Mouse (Mus musculus) liver, embryonic 15.5 days (tissue): ENCODE results near the gene Aldh4a1. TPM values are rescaled to one million over a fixed set of nuclear protein-coding genes. Genes with fewer than 3 reads are reported as not detected.

Experiments
- ATAC-seq: fragments of 200-750 bp; cut with Nextera tagmentation; 2 replicates; pipeline ENCODE4 v1.8.0; 2017; ENCODE audit warnings: moderate number of reproducible peaks, mild to moderate bottlenecking, moderate library complexity; ENCODE audit not compliant: insufficient read depth
- H3K27ac ChIP-seq: fragments of 300-500 bp; sonication (generic); replicated peaks from 2 replicates; pipeline ENCODE4 v1.5.1; 2015; ENCODE audit warnings: mild to moderate bottlenecking, inconsistent platforms
- H3K27me3 ChIP-seq: fragments of 300-500 bp; sonication (generic); 2 replicates; pipeline ENCODE4 v1.6.1; 2015; ENCODE audit warnings: mild to moderate bottlenecking, inconsistent platforms
- H3K36me3 ChIP-seq: fragments of 300-500 bp; sonication (generic); replicated peaks from 2 replicates; pipeline ENCODE4 v1.6.1; 2015; ENCODE audit warnings: moderate library complexity, mild to moderate bottlenecking, inconsistent platforms
- H3K4me1 ChIP-seq: fragments of 300-500 bp; sonication (generic); replicated peaks from 2 replicates; pipeline ENCODE4 v1.6.1; 2015; ENCODE audit warnings: inconsistent platforms
- H3K4me2 ChIP-seq: fragments of 300-500 bp; sonication (generic); 2 replicates; pipeline ENCODE4 v1.6.1; 2015; ENCODE audit warnings: moderate library complexity, mild to moderate bottlenecking, inconsistent platforms
- H3K4me3 ChIP-seq: fragments of 300-500 bp; sonication (generic); replicated peaks from 2 replicates; pipeline ENCODE4 v1.5.1; 2015; ENCODE audit warnings: mild to moderate bottlenecking, inconsistent platforms
- H3K9ac ChIP-seq: fragments of 300-500 bp; sonication (generic); 2 replicates; pipeline ENCODE4 v1.6.1; 2015; ENCODE audit warnings: moderate library complexity, mild to moderate bottlenecking, inconsistent platforms
- H3K9me3 ChIP-seq: fragments of 300-500 bp; sonication (generic); replicated peaks from 2 replicates; pipeline ENCODE4 v1.6.1; 2016; ENCODE audit warnings: inconsistent platforms
- WGBS: fragments of 180-500 bp; shearing (Covaris S2); methylation state at CpG from one replicate; pipeline ENCODE4 v1.1.7; 2015; ENCODE audit warnings: mixed read lengths; ENCODE audit not compliant: insufficient replicate concordance; 5-methylcytosine and 5-hydroxymethylcytosine counted together
- polyA plus RNA-seq: library from polyadenylated mRNA; unstranded; fragments of >200 nt; fragmentation: Nextera tagmentation; extraction: Ambion mirVana; gene quantifications from 2 replicates; pipeline ENCODE4 v1.2.1, GENCODE M21; 2015

Aldh4a1 gene
- polyA plus RNA-seq, 1 experiment from 2014 or later = 85.0 TPM

DNA sequence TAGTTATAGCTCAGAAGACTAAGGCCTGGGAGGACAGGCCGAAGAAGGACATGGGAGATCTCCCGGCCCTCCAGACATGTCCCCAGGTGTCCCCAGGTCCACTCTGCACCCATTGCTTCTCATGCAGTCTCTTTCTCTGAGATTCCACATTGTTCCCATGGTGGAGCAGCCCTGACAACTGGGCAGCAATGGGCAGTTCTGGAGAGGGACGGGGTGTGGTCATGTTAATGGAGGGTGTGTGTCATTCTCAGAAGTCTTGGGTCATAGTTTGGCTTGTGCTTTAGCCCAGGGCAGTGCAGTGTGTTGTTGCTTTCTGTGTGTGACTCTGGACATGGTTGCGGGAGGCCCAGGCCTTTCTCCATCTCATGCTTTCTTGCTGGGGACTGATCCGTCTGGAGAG is 15.9 kb upstream of the Aldh4a1 start:
- no peak for ATAC-seq
- 78% methylated on average over 5 of the region's 5 CpGs for WGBS

DNA sequence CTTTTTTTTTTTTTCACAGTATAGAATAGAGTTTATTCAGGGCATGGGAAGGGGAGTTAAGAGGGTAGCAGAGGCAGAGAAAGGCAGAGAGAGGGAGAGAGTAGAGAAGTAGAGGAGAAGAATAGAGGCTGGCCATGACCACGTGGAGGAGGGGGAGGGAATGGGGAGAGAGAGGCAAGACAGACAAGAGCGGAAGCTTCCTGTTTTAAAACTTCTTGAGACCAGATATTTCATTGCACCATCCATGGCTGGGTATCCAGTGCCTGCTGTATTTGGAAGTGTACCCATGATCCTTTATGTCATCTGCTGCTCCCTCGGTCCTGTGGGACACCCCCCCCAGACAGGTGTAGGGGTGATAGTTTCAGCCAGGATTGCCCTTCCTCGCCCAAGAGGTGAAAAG is 13.7 kb upstream of the Aldh4a1 start:
- H3K4me1 ChIP-seq = peaks cover 9% of the 10 kb centered on the region; the same call in 1 of the 2 replicates
- H3K36me3 ChIP-seq = peaks cover 19% of the 10 kb centered on the region
- H3K9ac ChIP-seq = no peak overlapping the region
- ATAC-seq = no peak
- no peaks in the 10 kb centered on the region for H3K27me3 ChIP-seq
- no peak overlapping the region for H3K4me3 ChIP-seq
- WGBS = 37% methylated on average over 4 of the region's 4 CpGs
- no peaks in the 10 kb centered on the region for H3K9me3 ChIP-seq
- no peak overlapping the region for H3K4me2 ChIP-seq
- H3K27ac ChIP-seq = no peak overlapping the region

More for the DNA sequence above, 15.9 kb upstream of the Aldh4a1 start:
- H3K9me3 ChIP-seq = no peaks in the 10 kb centered on the region
- no peak overlapping the region for H3K9ac ChIP-seq
- H3K27ac ChIP-seq = no peak overlapping the region
- H3K27me3 ChIP-seq = no peaks in the 10 kb centered on the region
- H3K4me2 ChIP-seq = no peak overlapping the region
- 0 out of 2 replicates have a peak, but pooled peaks cover 8% of the 10 kb centered on the region for H3K36me3 ChIP-seq
- no peak overlapping the region for H3K4me3 ChIP-seq
- H3K4me1 ChIP-seq = peaks cover 22% of the 10 kb centered on the region

DNA sequence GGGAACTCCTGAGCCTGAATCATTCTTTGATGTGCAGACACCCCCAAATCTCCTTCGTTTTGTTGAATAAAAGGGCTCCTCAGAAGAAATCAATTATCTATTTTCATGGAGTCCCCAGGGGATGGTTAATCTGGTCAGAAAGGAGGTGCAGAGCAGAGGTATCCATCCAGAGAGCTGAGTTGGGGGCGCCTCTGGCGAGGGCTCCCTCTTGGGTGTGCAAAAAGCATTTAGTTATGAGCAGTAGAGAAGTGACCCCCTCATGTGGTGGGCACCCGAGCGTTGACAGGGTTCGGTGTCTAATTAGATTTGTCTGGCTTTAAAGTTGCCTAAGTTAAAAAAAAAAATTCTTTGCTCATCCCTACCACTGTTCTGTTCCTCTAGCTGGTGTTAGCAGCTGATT is 11.7 kb upstream of the Aldh4a1 start:
- ATAC-seq = no peak
- WGBS = 50% methylated on average over 6 of the region's 6 CpGs
- no peak overlapping the region for H3K9ac ChIP-seq
- H3K27ac ChIP-seq = no peak overlapping the region
- H3K4me2 ChIP-seq = no peak overlapping the region
- peaks cover 16% of the 10 kb centered on the region for H3K4me1 ChIP-seq
- H3K27me3 ChIP-seq = no peaks in the 10 kb centered on the region
- peaks cover 30% of the 10 kb centered on the region for H3K36me3 ChIP-seq
- no peaks in the 10 kb centered on the region for H3K9me3 ChIP-seq
- no peak overlapping the region for H3K4me3 ChIP-seq

- Histone ChIP-seq H3K4me2 (no peak overlapping the region), H3K27ac (no peak overlapping the region), H3K27me3 (no peaks in the 10 kb centered on the region), H3K4me1 (peaks cover 21% of the 10 kb centered on the region), H3K9ac (no peak overlapping the region), H3K36me3 (peaks cover 30% of the 10 kb centered on the region), H3K9me3 (no peaks in the 10 kb centered on the region), H3K4me3 (no peak overlapping the region)
- no peak for ATAC-seq
- 8% methylated on average over 10 of the region's 10 CpGs for WGBS
These were observed 11.1 kb upstream of the Aldh4a1 start for GRCm38 (mm10) chr4:139611542-139611953.

DNA sequence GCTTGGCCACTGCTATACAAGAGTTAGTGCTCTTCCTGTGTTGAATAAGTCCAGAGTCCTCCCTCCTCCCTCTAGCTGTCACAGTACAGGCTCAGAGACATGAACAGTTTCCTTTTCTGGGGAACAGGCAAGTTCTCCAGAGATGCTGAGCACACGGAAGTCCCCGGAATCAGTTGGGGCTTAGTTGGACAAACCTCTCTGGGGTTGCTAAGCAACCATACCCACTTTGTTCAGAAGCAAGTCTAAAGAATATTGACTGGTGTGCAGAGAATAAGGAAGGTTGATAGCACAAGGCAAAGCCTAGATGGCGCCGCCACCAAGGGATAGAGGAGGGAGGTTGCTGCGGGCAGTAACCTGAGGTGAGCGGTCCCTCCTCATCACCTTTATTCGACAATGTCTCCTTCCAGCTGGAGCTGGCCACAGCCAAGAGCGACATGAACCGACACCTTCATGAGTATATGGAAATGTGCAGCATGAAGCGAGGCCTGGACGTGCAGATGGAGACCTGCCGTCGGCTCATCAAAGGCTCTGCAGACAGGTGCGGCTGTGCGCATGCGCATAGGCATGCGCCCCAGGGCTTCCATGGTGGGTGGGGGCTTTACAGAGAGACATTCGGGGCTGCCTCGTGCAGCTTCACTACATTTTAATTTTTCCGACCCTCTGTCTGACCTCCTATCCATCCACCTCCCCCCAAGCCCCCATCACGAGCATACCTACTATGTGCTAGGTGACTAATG is 8.0 kb upstream of the Aldh4a1 start:
- no peak overlapping the region for H3K4me3 ChIP-seq
- no peak overlapping the region for H3K4me2 ChIP-seq
- no peaks in the 10 kb centered on the region for H3K27me3 ChIP-seq
- H3K9ac ChIP-seq = no peak overlapping the region
- WGBS = 85% methylated on average over 21 of the region's 21 CpGs
- peaks cover 28% of the 10 kb centered on the region for H3K36me3 ChIP-seq
- no peak for ATAC-seq
- H3K27ac ChIP-seq = no peak overlapping the region
- H3K9me3 ChIP-seq = no peaks in the 10 kb centered on the region
- H3K4me1 ChIP-seq = peaks cover 41% of the 10 kb centered on the region

DNA sequence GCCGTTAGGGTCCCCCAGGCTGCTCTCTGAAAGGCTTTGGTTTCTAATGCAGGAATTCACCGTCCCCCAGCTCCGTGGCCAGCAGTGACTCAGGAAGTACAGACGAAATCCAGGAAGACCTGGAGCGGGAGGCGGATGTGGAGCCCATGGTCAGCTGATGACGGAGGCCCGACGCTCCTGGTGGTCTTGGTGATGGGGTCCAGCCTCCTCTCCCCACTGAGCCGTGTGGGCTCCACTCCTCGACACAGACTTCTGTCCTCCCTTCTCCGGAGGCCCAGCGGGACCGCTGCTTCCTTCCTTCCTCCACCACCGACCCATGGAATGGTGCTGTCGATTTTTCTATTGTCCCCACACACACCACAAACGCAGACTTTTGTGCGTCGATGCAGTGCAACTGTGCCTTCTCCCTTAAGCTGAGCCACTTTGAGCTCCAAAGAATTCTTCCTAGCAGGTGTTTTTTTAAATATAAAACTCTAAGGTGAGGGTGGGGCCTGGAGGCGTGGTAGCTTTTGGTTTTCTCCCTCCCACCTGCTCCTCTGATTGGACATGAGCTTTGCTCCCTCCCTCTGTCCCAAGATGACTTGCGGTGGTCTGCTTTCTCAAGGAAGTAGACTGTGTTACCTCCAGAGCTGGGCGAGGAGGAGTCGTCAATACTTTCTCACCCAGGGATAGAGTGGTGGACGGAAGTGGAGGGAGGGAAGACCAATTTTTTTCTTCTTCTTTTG is 6.2 kb upstream of the Aldh4a1 start:
- WGBS = 2% methylated on average over 24 of the region's 24 CpGs
- ATAC-seq = peak; percentile 87
- H3K9ac ChIP-seq = peak overlapping the region; percentile 57
- peak overlapping the region; percentile 79 for H3K4me2 ChIP-seq
- H3K36me3 ChIP-seq = peaks cover 28% of the 10 kb centered on the region
- H3K9me3 ChIP-seq = no peaks in the 10 kb centered on the region
- H3K4me1 ChIP-seq = peaks cover 37% of the 10 kb centered on the region
- no peaks in the 10 kb centered on the region for H3K27me3 ChIP-seq
- peak overlapping the region; percentile 60 for H3K27ac ChIP-seq
- peak overlapping the region; percentile 65 for H3K4me3 ChIP-seq

- H3K36me3 ChIP-seq = peaks cover 28% of the 10 kb centered on the region
- WGBS = 31% methylated on average over 3 of the region's 3 CpGs
- ATAC-seq = no peak
- peak overlapping the region; percentile 65 for H3K4me3 ChIP-seq
- H3K9ac ChIP-seq = peak overlapping the region; percentile 57
- peak overlapping the region; percentile 60 for H3K27ac ChIP-seq
- H3K4me2 ChIP-seq = peak overlapping the region; percentile 79
- no peaks in the 10 kb centered on the region for H3K9me3 ChIP-seq
- peaks cover 40% of the 10 kb centered on the region for H3K4me1 ChIP-seq
- H3K27me3 ChIP-seq = no peaks in the 10 kb centered on the region
These were observed 5.7 kb upstream of the Aldh4a1 start for GRCm38 (mm10) chr4:139617001-139617364.

- H3K27ac ChIP-seq = no peak overlapping the region
- no peak overlapping the region for H3K4me3 ChIP-seq
- H3K27me3 ChIP-seq = no peaks in the 10 kb centered on the region
- H3K9ac ChIP-seq = no peak overlapping the region
- H3K4me1 ChIP-seq = peaks cover 62% of the 10 kb centered on the region
- no peaks in the 10 kb centered on the region for H3K9me3 ChIP-seq
- WGBS = 51% methylated on average over 6 of the region's 6 CpGs
- peaks cover 10% of the 10 kb centered on the region; the same call in 1 of the 2 replicates for H3K36me3 ChIP-seq
- no peak overlapping the region for H3K4me2 ChIP-seq
- ATAC-seq = no peak
These were observed 2.9 kb upstream of the Aldh4a1 start for GRCm38 (mm10) chr4:139619765-139620164.

DNA sequence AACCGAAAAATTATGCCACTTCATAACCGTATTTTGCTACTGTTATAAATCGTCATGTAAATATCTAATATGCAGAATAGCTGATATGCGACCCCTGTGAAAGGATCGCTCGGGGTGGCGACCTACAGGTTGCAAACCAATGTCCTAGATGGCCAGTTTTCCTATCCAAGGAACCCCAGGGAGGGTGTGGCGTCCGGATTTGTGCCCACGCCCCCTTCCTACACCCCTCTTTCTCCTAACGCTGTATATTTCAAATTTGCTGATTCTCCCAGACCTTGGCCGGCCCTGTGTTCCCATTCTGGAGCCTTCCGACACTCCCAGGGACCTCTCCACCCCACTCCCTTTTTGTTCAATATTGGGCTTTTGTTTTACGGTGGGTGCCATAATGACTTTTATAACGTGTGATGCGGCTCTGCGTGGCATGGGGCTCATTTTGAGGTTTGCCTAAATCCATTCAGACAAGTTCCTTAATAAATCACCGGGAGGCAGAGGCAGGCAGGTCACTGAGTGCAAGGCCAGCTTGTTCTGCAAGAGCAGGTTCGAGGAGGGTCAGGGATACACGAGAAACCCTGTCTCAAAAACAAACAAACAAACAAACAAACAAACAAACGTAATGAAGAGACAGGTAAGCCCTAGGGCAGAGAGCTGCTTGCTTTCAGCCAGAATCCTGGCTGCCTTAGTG is 909 bp downstream of the Aldh4a1 start:
- ATAC-seq = no peak
- Histone ChIP-seq H3K27ac (peak overlapping the region; percentile 78), H3K4me3 (peak overlapping the region; percentile 71), H3K4me1 (peaks cover 40% of the 10 kb centered on the region), H3K36me3 (no peaks in the 10 kb centered on the region), H3K27me3 (no peaks in the 10 kb centered on the region), H3K9me3 (no peaks in the 10 kb centered on the region), H3K4me2 (peak overlapping the region; percentile 95), H3K9ac (peak overlapping the region; percentile 70)
- WGBS = 21% methylated on average over 21 of the region's 21 CpGs

- no peaks in the 10 kb centered on the region for H3K27me3 ChIP-seq
- peak overlapping the region; percentile 95 for H3K4me2 ChIP-seq
- WGBS = 57% methylated on average over 5 of the region's 5 CpGs
- peak; percentile 41 for ATAC-seq
- H3K9me3 ChIP-seq = no peaks in the 10 kb centered on the region
- no peaks in the 10 kb centered on the region for H3K36me3 ChIP-seq
- H3K9ac ChIP-seq = peak overlapping the region; percentile 70; the same call in 1 of the 2 replicates
- peak overlapping the region; percentile 78 for H3K27ac ChIP-seq
- H3K4me1 ChIP-seq = peaks cover 37% of the 10 kb centered on the region
- peak overlapping the region; percentile 71 for H3K4me3 ChIP-seq
These were observed 1.4 kb downstream of the Aldh4a1 start for GRCm38 (mm10) chr4:139624116-139624489.

DNA sequence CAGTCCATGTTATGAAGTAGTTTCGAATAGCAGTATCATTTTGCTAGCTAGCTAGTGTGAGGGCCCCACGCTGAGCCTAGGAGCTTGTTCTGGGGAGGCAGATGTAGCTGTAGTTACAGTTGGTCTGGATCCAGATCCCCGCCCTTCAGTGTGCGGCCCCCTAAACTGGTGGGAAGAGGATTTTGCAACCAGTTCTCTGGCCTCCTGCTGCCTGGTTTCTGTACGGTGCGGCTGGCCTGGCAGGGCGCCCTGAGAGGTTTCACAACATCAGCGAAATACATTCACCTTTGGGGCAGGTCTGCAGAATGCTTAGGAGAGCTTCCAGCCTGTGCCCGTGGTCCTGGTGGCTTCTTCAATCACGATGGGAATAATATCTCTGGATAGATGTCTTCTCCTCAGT is 2.0 kb downstream of the Aldh4a1 start:
- Histone ChIP-seq H3K9ac (0 out of 2 replicates have a peak overlapping the region, but pooled peaks have one; percentile 15), H3K27ac (peak overlapping the region; percentile 74), H3K27me3 (no peaks in the 10 kb centered on the region), H3K9me3 (no peaks in the 10 kb centered on the region), H3K4me2 (peak overlapping the region; percentile 95), H3K4me3 (peak overlapping the region; percentile 71), H3K4me1 (peaks cover 37% of the 10 kb centered on the region), H3K36me3 (no peaks in the 10 kb centered on the region)
- peak; percentile 11 for ATAC-seq
- 68% methylated on average over 10 of the region's 10 CpGs for WGBS
